Mouse (Mus musculus): ENCODE measurements at regions not wholly inside any gene's neighbourhood (a gene's known extent, or its start where the extent isn't known, plus 50 kb on each side); places are given as distances from the start of the nearest gene placed in this dataset.

DNA sequence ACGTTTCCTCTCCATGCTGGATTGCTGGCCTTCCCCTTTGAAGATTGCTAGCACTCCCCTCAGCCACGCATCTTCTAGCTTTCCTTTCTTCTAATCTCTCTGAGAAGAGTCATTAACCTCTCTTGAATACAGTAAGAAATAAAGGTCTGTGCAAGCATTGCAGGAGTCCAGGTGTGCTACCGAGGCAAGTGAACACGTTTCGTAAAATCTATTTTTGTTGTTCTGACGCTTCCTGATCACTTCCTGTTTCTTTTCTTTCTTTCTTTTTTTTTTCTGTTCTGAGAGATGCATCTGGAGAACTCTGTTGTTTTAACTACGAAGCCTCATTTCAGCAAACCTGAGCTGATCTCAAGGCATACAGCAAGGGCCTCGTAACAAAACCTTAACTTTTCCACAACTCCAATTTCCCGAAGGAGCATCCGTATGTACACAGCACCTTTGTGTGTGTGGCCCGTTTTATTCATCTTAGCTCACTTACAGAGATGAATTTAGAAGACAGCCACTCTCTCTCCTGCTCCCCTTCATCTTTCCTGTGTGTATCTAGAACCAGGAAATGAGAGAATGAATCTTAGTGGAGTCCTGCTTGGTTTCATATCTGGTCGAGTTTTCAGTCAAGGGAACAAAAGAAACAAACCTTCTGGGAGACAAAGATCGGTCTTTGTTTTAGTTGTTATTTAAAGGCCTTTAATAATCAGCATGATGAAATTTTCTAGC is 111.9 kb upstream of the Fndc3a start:
- no peaks in the 10 kb centered on the region for H3K27me3 ChIP-seq (replicated peaks)
- H3K79me2 ChIP-seq (replicated peaks; ENCODE audit: control insufficient read depth, extremely low read depth, insufficient read depth, poor library complexity, severe bottlenecking) = no peaks in the 10 kb centered on the region
- peak overlapping the region; percentile 98 for H3K27ac ChIP-seq (ENCODE audit: insufficient read depth, low read depth)
- peak overlapping the region; percentile 95 for H3K4me2 ChIP-seq (ENCODE audit: insufficient read depth, low read depth, poor library complexity, severe bottlenecking)
- dilution Hi-C loops (cut with MboI; ENCODE audit: extremely low pct_ligation_motif_present, extremely low pct_unique_long_range_greater_than_20kb, low sequenced_read_pairs) = no loop called here
- peak overlapping the region in 1 of 3 experiments; percentile 17 for H3K4me3 ChIP-seq (replicated peaks in 1 of 3; ENCODE audit: low read depth in 2 of 3, low read length in 2 of 3, poor library complexity in 1 of 3)
- peaks cover 17 to 49% of the 10 kb centered on the region in 2 experiments for H3K4me1 ChIP-seq (ENCODE audit: control insufficient read depth in 1 of 2, insufficient read depth in 2 of 2)
- TF ChIP-seq CHD1 (IDR thresholded peaks at IDR 0.05; ENCODE audit: low read depth, low read length) (no peak), POLR2AphosphoS2 (IDR thresholded peaks at IDR 0.05; ENCODE audit: low read depth, low read length) (no peak), TCF12 (IDR thresholded peaks at IDR 0.05; ENCODE audit: low read depth, low read length) (peak; percentile 89), MEF2A (IDR thresholded peaks at IDR 0.05; ENCODE audit: borderline replicate concordance, low read depth, low read length) (peak; percentile 98), NRF1 (IDR thresholded peaks at IDR 0.05; ENCODE audit: low read depth, low read length) (no peak), MAZ (IDR thresholded peaks at IDR 0.05; ENCODE audit: low read depth, low read length) (no peak), PAX5 (IDR thresholded peaks at IDR 0.05; ENCODE audit: low read length) (no peak), MAFK (IDR thresholded peaks at IDR 0.05; ENCODE audit: insufficient replicate concordance, low read length) (no peak; the same call in 1 of the 2 replicates), MYC (IDR thresholded peaks at IDR 0.05; ENCODE audit: low read depth, low read length) (peak; percentile 90), GABPA (IDR thresholded peaks at IDR 0.05; ENCODE audit: insufficient replicate concordance, low read depth, low read length) (no peak), POLR2A (IDR thresholded peaks at IDR 0.05; ENCODE audit: low read depth, low read length) (no peak; the same call in 1 of the 2 replicates), BHLHE40 (IDR thresholded peaks at IDR 0.05; ENCODE audit: low read depth, low read length) (peak; percentile 96), EP300 (IDR thresholded peaks at IDR 0.05; ENCODE audit: low read length) (peak; percentile 91), SMC3 (IDR thresholded peaks at IDR 0.05; ENCODE audit: low read depth, low read length) (peak; percentile 33), ETS1 (conservative IDR thresholded peaks at IDR 0.05; ENCODE audit: low read depth, low read length) (peak; percentile 87), SIN3A (IDR thresholded peaks at IDR 0.05; ENCODE audit: low read length) (peak; percentile 46), ZKSCAN1 (IDR thresholded peaks at IDR 0.05; ENCODE audit: borderline replicate concordance, low read depth, low read length) (no peak), USF2 (conservative IDR thresholded peaks at IDR 0.05; ENCODE audit: low read depth, low read length) (no peak), ZNF384 (IDR thresholded peaks at IDR 0.05; ENCODE audit: low read depth, low read length) (peak; percentile 96), KAT2A (IDR thresholded peaks at IDR 0.05; ENCODE audit: insufficient replicate concordance, low read length) (no peak), ELF1 (IDR thresholded peaks at IDR 0.05; ENCODE audit: low read depth, low read length) (peak; percentile 68), CHD2 (IDR thresholded peaks at IDR 0.05; ENCODE audit: low read length) (0 out of 2 replicates have a peak, but pooled peaks have one; percentile 47), MAX (IDR thresholded peaks at IDR 0.05; ENCODE audit: low read length) (peak; percentile 83), ZC3H11A (IDR thresholded peaks at IDR 0.05; ENCODE audit: low read depth, low read length) (no peak), JUN (IDR thresholded peaks at IDR 0.05; ENCODE audit: insufficient read depth, low read depth, low read length) (peak; percentile 87), MXI1 (IDR thresholded peaks at IDR 0.05; ENCODE audit: low read depth, low read length) (peak; percentile 25; the same call in 1 of the 2 replicates), UBTF (IDR thresholded peaks at IDR 0.05; ENCODE audit: low read depth, low read length) (no peak), JUND (conservative IDR thresholded peaks at IDR 0.05; ENCODE audit: low read depth, low read length) (peak; percentile 46; the same call in 1 of the 2 replicates), HCFC1 (IDR thresholded peaks at IDR 0.05; ENCODE audit: low read depth, low read length) (0 out of 2 replicates have a peak, but pooled peaks have one; percentile 31), CTCF (conservative IDR thresholded peaks at IDR 0.05 in 1 of 2, IDR thresholded peaks at IDR 0.05 in 1 of 2; ENCODE audit: low read depth in 2 of 2, low read length in 2 of 2) (no peak), RAD21 (IDR thresholded peaks at IDR 0.05; ENCODE audit: low read depth, low read length) (no peak; the same call in 1 of the 2 replicates), NELFE (IDR thresholded peaks at IDR 0.05; ENCODE audit: low read depth, low read length) (0 out of 2 replicates have a peak, but pooled peaks have one; percentile 23), TBP (conservative IDR thresholded peaks at IDR 0.05; ENCODE audit: low read depth, low read length) (no peak; the same call in 1 of the 2 replicates), ZMIZ1 (IDR thresholded peaks at IDR 0.05; ENCODE audit: low read depth, low read length) (no peak), E2F4 (IDR thresholded peaks at IDR 0.05; ENCODE audit: insufficient replicate concordance, low read depth, low read length) (no peak), USF1 (IDR thresholded peaks at IDR 0.05; ENCODE audit: low read depth, low read length) (no peak), IRF4 (IDR thresholded peaks at IDR 0.05; ENCODE audit: low read depth, low read length) (peak; percentile 80), RCOR1 (conservative IDR thresholded peaks at IDR 0.05; ENCODE audit: low read depth, low read length) (0 out of 2 replicates have a peak, but pooled peaks have one; percentile 50)
- no peaks in the 10 kb centered on the region for H3K36me3 ChIP-seq (replicated peaks in 1 of 2; ENCODE audit: control insufficient read depth in 1 of 2, insufficient read depth in 1 of 2, low read length in 1 of 2)
- peak; percentile 71 for DNase-seq (ENCODE audit: extremely low read depth)
- H3K9me3 ChIP-seq (replicated peaks; ENCODE audit: low read length) = peaks cover 4% of the 10 kb centered on the region
- in situ Hi-C loops (cut with MboI; ENCODE audit: low pct_ligation_motif_present, low pct_unique_long_range_greater_than_20kb, low sequenced_read_pairs) = loop anchor here (10.0 kb wide), 1 partner anchor 483 kb away; no protein-coding TSS in a partner anchor
- H3K9ac ChIP-seq (ENCODE audit: insufficient read depth, low read depth) = peak overlapping the region; percentile 90
